Mouse (Mus musculus) megakaryocyte, embryonic 14.5 days (primary cell): ENCODE results near the gene Slc7a1.

Experiments used
- FLI1 ChIP-seq: IDR thresholded peaks from 2 replicates; pipeline ENCODE4 v1.6.1; 2012; ENCODE audit warnings: low read length, inconsistent platforms, mixed read lengths
- GATA1 ChIP-seq: IDR thresholded peaks from 3 replicates; pipeline ENCODE4 v1.6.1; 2012; ENCODE audit warnings: mixed read lengths, low read length, inconsistent platforms, borderline replicate concordance

DNA sequence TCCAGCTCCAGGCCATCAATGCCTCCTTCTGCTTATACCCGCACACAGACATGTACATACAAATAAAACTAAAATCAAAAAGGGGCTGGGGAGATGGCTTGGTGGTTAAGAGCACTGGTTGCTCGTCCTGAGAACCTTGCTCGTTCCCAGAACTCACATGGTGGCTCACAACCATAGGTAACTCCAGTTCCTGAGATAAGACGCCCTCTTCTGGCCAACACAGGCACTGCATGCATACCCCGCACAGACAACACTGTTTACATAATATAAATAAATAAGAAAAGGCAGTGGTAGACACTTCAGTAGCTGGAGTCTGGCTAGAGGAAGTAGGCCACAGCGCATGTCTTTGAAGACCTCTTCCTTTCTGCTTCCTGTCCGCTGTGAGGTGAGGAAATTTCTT lies 106.8 kb downstream of the Slc7a1 start:
- no peak for TF ChIP-seq GATA1
- no peak for TF ChIP-seq FLI1
